Mouse (Mus musculus): ENCODE results near the gene Lcn2.

Lcn2 gene

GRCm38 (mm10) chr2:32413936-32414335 lies 25.9 kb upstream of the Lcn2 start:
- no peak for DNase-seq (ENCODE audit: low spot score in 2 of 2)

- no peak for DNase-seq (ENCODE audit: low spot score in 2 of 2)
These were observed 24.9 kb upstream of the Lcn2 start for GRCm38 (mm10) chr2:32412742-32413531.

- no peak for DNase-seq (ENCODE audit: low spot score in 2 of 2)
These were observed 23.4 kb upstream of the Lcn2 start for GRCm38 (mm10) chr2:32411407-32411806.

GRCm38 (mm10) chr2:32408429-32409424 lies 20.7 kb upstream of the Lcn2 start:
- DNase-seq (ENCODE audit: low spot score in 2 of 2) = no peak

GRCm38 (mm10) chr2:32407144-32407824 lies 19.2 kb upstream of the Lcn2 start:
- DNase-seq (ENCODE audit: low spot score in 2 of 2) = no peak

GRCm38 (mm10) chr2:32404663-32405062 lies 16.6 kb upstream of the Lcn2 start:
- peak; percentile 68 to 91 for DNase-seq (ENCODE audit: low spot score in 2 of 2)

GRCm38 (mm10) chr2:32396695-32397094 lies 8.6 kb upstream of the Lcn2 start:
- DNase-seq (ENCODE audit: low spot score in 2 of 2) = no peak

GRCm38 (mm10) chr2:32395946-32396621 lies 8.0 kb upstream of the Lcn2 start:
- peak; percentile 93 to 94 for DNase-seq (ENCODE audit: low spot score in 2 of 2)

- peak; percentile 91 to 94 for DNase-seq (ENCODE audit: low spot score in 2 of 2)
These were observed 7.5 kb upstream of the Lcn2 start, which contains the start of gene Ptges2 for GRCm38 (mm10) chr2:32395484-32395945. Gene Ptges2, plus strand, starts transcription at chr2:32395896.

- peak in 1 of 2 experiments; percentile 37 for DNase-seq (ENCODE audit: low spot score in 2 of 2)
These were observed 6.9 kb upstream of the Lcn2 start for GRCm38 (mm10) chr2:32394973-32395372.

- DNase-seq (ENCODE audit: low spot score in 2 of 2) = no peak
These were observed 4.0 kb upstream of the Lcn2 start for GRCm38 (mm10) chr2:32392063-32392462.

- DNase-seq (ENCODE audit: low spot score in 2 of 2) = no peak
These were observed 2.8 kb upstream of the Lcn2 start for GRCm38 (mm10) chr2:32390871-32391270.

GRCm38 (mm10) chr2:32389157-32389556 lies 1.1 kb upstream of the Lcn2 start:
- DNase-seq (ENCODE audit: low spot score in 2 of 2) = no peak

GRCm38 (mm10) chr2:32382689-32383088 lies 5.4 kb downstream of the Lcn2 start:
- DNase-seq (ENCODE audit: low spot score in 2 of 2) = no peak

GRCm38 (mm10) chr2:32381775-32382223 lies 6.3 kb downstream of the Lcn2 start, which contains the start of gene 1110008P14Rik:
Gene 1110008P14Rik, minus strand, starts transcription at chr2:32381938.
- peak; percentile 90 to 93 for DNase-seq (ENCODE audit: low spot score in 2 of 2)

GRCm38 (mm10) chr2:32381141-32381774 lies 6.8 kb downstream of the Lcn2 start:
- DNase-seq (ENCODE audit: low spot score in 2 of 2) = no peak

GRCm38 (mm10) chr2:32380001-32380500 lies 8.0 kb downstream of the Lcn2 start:
- DNase-seq (ENCODE audit: low spot score in 2 of 2) = no peak

GRCm38 (mm10) chr2:32376963-32377362 lies 11.1 kb downstream of the Lcn2 start:
- no peak for DNase-seq (ENCODE audit: low spot score in 2 of 2)

GRCm38 (mm10) chr2:32375317-32375940 lies 12.6 kb downstream of the Lcn2 start:
- DNase-seq (ENCODE audit: low spot score in 2 of 2) = no peak

- peak in 1 of 2 experiments; percentile 52 for DNase-seq (ENCODE audit: low spot score in 2 of 2)
These were observed 13.9 kb downstream of the Lcn2 start for GRCm38 (mm10) chr2:32374191-32374590.

Measured in heart, adult 9 months (tissue).